ENCODE assay signal across 24 mouse cellular contexts in the genomic region with DNA sequence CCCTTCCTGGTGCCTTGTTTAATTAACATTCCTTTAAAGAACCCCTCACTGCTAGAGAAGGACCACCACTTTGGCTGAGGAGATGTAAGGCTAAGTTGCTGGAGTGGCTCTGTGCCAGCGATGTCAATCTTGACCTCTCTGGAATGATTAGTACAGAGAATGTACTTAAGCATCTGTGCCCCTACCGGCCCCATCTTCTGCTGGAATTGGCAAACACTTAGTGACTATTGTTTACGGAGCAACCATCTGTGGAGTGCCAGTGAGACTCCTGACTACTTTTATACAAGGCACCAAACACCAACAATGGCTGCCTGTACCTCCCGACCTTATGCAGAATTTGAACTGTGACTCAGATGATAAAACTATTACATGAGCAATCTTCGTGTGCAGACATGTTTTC.
A peak's percentile ranks its signal among the peaks of the same experiment; 100 is the strongest.
DNase-seq lines count a peak whose midpoint lies in the region; ATAC-seq and TF ChIP-seq lines count a peak whose summit lies in the region.
"Had no signal": no experiment of that assay in that cellular context is flagged by ENCODE, and none has a peak within 500 bp of the region (broad histone marks: within the 10 kb centered on the region; RNA-seq: fewer than 3 reads in every experiment).

No protein-coding gene starts in this region.

- peak; percentile 59; the same call in 1 of the 2 replicates for ATAC-seq in embryonic facial prominence, embryonic 11.5 days (replicated peaks; ENCODE audit: insufficient number of reproducible peaks, low FRiP score, low TSS enrichment, low read depth)
- peak; percentile 62 for ATAC-seq in forebrain, embryonic 15.5 days (replicated peaks)
- ATAC-seq in monocyte, adult 5-6 weeks (replicated peaks; ENCODE audit: insufficient number of reproducible peaks, low FRiP score, low TSS enrichment, poor library complexity, severe bottlenecking), result no peak
- ATAC-seq: CD4-positive, CD25-positive, alpha-beta regulatory T cell, adult 4 months; intestine, postnatal 0 days; liver, embryonic 12.5 days had no signal

- no peak overlapping the region for H3K4me2 ChIP-seq in embryonic facial prominence, embryonic 11.5 days (ENCODE audit: low read depth, low read length)
- no peak overlapping the region for H3K4me2 ChIP-seq in forebrain, embryonic 15.5 days (replicated peaks)
- H3K4me2 ChIP-seq: embryonic facial prominence, embryonic 12.5 days; heart, embryonic 15.5 days; kidney, embryonic 15.5 days; limb, embryonic 12.5 days; liver, embryonic 12.5 days; lung, embryonic 14.5 days had no signal

- TF ChIP-seq CTCF in layer of hippocampus, adult 2 months (conservative IDR thresholded peaks at IDR 0.05), result no peak

- H3K27ac ChIP-seq in embryonic facial prominence, embryonic 11.5 days (replicated peaks; ENCODE audit: low read depth, low read length), result no peak overlapping the region
- no peak overlapping the region for H3K27ac ChIP-seq in embryonic facial prominence, embryonic 10.5 days (replicated peaks)
- 0 out of 2 replicates have a peak overlapping the region, but pooled peaks have one; percentile 36 for H3K27ac ChIP-seq in layer of hippocampus, adult 2 months
- no peak overlapping the region for H3K27ac ChIP-seq in forebrain, embryonic 15.5 days (replicated peaks)
- H3K27ac ChIP-seq: embryonic facial prominence, embryonic 12.5 days; heart, adult 2 months; heart, embryonic 15.5 days; kidney, embryonic 15.5 days; limb, embryonic 12.5 days; liver, embryonic 12.5 days had no signal

- no peaks in the 10 kb centered on the region for H3K9me3 ChIP-seq in embryonic facial prominence, embryonic 11.5 days (replicated peaks; ENCODE audit: control insufficient read depth, low read length)
- H3K9me3 ChIP-seq in embryonic facial prominence, embryonic 10.5 days, result no peaks in the 10 kb centered on the region
- H3K9me3 ChIP-seq in forebrain, embryonic 15.5 days, result no peaks in the 10 kb centered on the region
- H3K9me3 ChIP-seq: embryonic facial prominence, embryonic 12.5 days; heart, embryonic 15.5 days; kidney, embryonic 15.5 days; limb, embryonic 12.5 days; liver, embryonic 12.5 days had no signal

- no peaks in the 10 kb centered on the region for H3K4me1 ChIP-seq in embryonic facial prominence, embryonic 11.5 days (ENCODE audit: control insufficient read depth, insufficient read depth, low read length)
- no peaks in the 10 kb centered on the region for H3K4me1 ChIP-seq in embryonic facial prominence, embryonic 10.5 days
- H3K4me1 ChIP-seq in forebrain, embryonic 15.5 days, result peaks cover 18% of the 10 kb centered on the region; the same call in 1 of the 2 replicates
- H3K4me1 ChIP-seq: embryonic facial prominence, embryonic 12.5 days; heart, embryonic 15.5 days; kidney, embryonic 15.5 days; limb, embryonic 12.5 days; liver, embryonic 12.5 days had no signal

- no peaks in the 10 kb centered on the region for H3K36me3 ChIP-seq in embryonic facial prominence, embryonic 11.5 days (replicated peaks; ENCODE audit: control insufficient read depth, insufficient read depth, low read depth, low read length)
- H3K36me3 ChIP-seq in embryonic facial prominence, embryonic 10.5 days (replicated peaks), result no peaks in the 10 kb centered on the region
- H3K36me3 ChIP-seq in forebrain, embryonic 15.5 days, result no peaks in the 10 kb centered on the region
- H3K36me3 ChIP-seq: embryonic facial prominence, embryonic 12.5 days; heart, embryonic 15.5 days; kidney, embryonic 15.5 days; limb, embryonic 12.5 days; liver, embryonic 12.5 days had no signal

- no peak for DNase-seq in embryonic facial prominence, embryonic 11.5 days (ENCODE audit: low spot score)
- no peak for DNase-seq in embryonic facial prominence, embryonic 10.5 days (ENCODE audit: low spot score)
- no peak for DNase-seq in layer of hippocampus, adult 2 months (ENCODE audit: low spot score in 2 of 2)
- DNase-seq in layer of hippocampus, postnatal 36 days, result no peak
- peak; percentile 58 for DNase-seq in Muller cell, postnatal 12 days (ENCODE audit: inconsistent ontology term)
- no peak for DNase-seq in cerebellum, adult 9-11 months
- DNase-seq: adrenal gland, postnatal 25 days; cerebellum, adult 11-12 months; cerebellum, postnatal 25 days; gastrocnemius, postnatal 25 days; heart, adult 2 months; heart, postnatal 4 days; kidney, postnatal 4 days; lung, embryonic 14.5 days; lung, postnatal 4 days had no signal

- H3K9ac ChIP-seq in embryonic facial prominence, embryonic 11.5 days (replicated peaks; ENCODE audit: low read length), result no peak overlapping the region
- H3K9ac ChIP-seq in forebrain, embryonic 15.5 days (replicated peaks), result no peak overlapping the region
- H3K9ac ChIP-seq: embryonic facial prominence, embryonic 12.5 days; heart, embryonic 15.5 days; kidney, embryonic 15.5 days; limb, embryonic 12.5 days; liver, embryonic 12.5 days; lung, embryonic 14.5 days had no signal

- H3K4me3 ChIP-seq in embryonic facial prominence, embryonic 11.5 days (ENCODE audit: low read depth, low read length), result no peak overlapping the region
- no peak overlapping the region for H3K4me3 ChIP-seq in embryonic facial prominence, embryonic 10.5 days
- H3K4me3 ChIP-seq in layer of hippocampus, adult 2 months, result no peak overlapping the region
- H3K4me3 ChIP-seq in forebrain, embryonic 15.5 days, result no peak overlapping the region
- H3K4me3 ChIP-seq: embryonic facial prominence, embryonic 12.5 days; heart, adult 2 months; heart, embryonic 15.5 days; kidney, embryonic 15.5 days; limb, embryonic 12.5 days; liver, embryonic 12.5 days had no signal

- H3K27me3 ChIP-seq in embryonic facial prominence, embryonic 11.5 days (ENCODE audit: control insufficient read depth, insufficient read depth, low read length), result no peaks in the 10 kb centered on the region
- H3K27me3 ChIP-seq in embryonic facial prominence, embryonic 10.5 days (replicated peaks; ENCODE audit: low read depth, poor library complexity, severe bottlenecking), result no peaks in the 10 kb centered on the region
- no peaks in the 10 kb centered on the region for H3K27me3 ChIP-seq in forebrain, embryonic 15.5 days
- H3K27me3 ChIP-seq: embryonic facial prominence, embryonic 12.5 days; heart, embryonic 15.5 days; kidney, embryonic 15.5 days; limb, embryonic 12.5 days; liver, embryonic 12.5 days had no signal

- WGBS in embryonic facial prominence, embryonic 11.5 days, result 63% methylated on average over 5 of the region's 5 CpGs
- WGBS in embryonic facial prominence, embryonic 10.5 days, result 68% methylated on average over 5 of the region's 5 CpGs
- 22% methylated on average over 5 of the region's 5 CpGs for WGBS in forebrain, embryonic 15.5 days
